Mouse (Mus musculus) spleen, postnatal 10 days (tissue): Measurements from ENCODE around the gene Uba52.
"Not testable (repeated sequence)": the region's sequence is repeated elsewhere in the genome, so short reads cannot be mapped to it uniquely, and the experiment has no call there.

Experiments used
- DNase-seq, 2 experiments: peaks; one replicate each; pipeline ENCODE4 v3.0.0; 2021 to 2022; ENCODE audit warnings: low spot score in 2 of 2

The Uba52 gene

DNA sequence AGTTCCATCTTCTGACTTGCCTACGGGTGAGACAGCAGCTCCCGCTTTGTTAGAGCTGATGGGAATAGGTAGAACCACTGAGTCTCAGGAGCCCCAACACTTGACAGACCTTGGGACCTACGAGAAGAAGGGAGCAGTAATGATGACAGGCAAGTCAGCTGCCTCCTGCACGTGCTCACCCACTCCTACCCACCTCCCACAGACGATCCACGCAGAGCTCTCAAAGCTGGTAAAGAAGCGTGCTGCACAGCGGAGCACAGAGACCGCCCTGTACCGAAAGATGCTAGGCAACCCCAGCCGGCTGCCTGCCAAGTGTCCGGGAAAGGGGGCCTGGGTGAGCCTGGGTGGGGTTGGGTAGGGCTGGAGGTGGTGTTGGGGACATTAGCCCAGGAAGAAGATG is 23.7 kb upstream of the Uba52 start:
- DNase-seq: no peak

DNA sequence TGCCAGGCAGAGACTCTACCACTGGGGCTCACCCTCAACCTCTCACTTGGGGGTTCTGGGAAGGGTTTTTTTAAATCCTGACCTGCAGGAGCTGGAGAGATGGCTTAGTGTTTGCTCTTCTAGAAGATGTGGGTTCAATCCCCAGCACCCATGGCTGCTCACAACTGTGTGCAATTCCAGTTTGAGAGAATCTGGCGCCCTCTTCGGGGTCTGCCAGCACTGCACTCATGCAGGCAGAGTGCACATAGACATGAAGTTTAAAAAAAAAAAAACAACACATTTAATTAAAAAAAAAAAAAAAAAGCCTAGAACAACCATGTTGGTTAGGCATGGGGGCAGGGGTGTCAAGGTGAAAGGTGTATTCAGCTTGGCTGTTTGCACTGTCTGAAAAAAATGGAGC is 19.7 kb upstream of the Uba52 start:
- DNase-seq: peak in 1 of 2 experiments; percentile 54

DNA sequence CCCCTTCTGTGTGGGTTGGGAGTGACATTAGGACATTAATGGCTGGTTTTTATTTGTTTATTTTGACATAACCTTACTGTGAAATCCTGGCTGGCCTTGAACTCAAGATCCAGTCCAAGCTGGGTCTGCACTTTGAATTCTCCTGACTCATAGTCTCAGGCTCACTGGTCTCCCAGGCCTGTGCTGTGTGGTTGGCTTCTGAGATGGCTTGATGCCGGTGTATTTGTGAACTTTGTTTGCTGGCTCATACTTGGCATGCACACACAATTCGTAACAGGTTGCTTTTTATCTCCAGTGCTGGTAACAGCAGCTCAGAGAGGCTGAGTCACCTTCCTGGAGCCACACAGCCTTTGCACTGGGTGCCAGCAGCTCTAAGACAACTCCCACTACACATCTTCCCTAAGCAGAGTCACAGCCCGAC is 19.1 kb upstream of the Uba52 start:
- DNase-seq: no peak

DNA sequence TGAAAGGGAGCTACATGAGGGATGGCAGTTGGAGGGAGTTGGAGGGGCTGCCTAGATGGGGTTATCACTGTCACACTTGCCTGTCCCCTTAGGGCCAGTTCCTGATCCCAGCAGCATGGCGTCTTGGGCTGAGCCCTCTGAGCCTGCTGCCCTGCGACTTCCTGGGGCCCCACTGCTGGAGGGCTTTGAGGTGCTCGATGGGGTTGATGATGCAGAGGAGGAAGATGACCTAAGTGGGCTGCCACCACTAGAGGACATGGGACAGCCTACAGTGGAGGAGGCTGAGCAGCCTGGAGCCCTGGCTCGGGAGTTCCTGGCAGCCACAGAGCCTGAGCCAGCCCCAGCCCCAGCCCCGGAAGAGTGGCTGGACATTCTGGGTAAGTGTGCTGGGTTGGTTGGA is 18.7 kb upstream of the Uba52 start:
- no peak for DNase-seq

DNA sequence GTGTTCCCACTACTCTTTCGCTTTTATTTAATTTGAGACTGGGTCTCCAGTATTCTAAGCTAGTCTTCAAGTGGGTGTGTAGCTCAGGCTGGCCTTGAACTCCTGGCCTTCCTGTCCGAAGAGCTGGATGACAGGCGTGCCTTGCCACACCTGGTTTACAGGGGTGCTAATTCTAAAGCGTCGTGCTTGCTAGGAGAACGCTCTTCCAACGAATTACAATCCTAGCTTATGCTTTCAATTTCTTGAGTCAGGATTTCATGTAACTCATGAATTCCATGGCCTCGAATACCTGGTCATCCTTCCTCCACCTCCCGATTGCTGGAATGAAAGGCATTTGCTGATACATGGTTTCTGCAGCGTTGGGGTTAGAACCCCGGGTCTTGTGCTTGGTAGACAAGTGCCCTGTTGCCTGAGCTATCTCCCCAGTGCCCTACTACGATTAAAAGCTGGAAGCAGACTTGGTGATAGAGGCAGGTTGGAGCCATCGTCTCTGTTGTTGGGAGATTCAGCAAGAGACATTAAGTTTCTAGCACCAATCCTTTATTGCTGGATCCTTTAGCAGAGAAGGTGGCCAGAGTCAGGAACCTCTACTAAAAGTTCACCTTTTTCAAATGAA is 17.7 kb upstream of the Uba52 start:
- no peak for DNase-seq

DNA sequence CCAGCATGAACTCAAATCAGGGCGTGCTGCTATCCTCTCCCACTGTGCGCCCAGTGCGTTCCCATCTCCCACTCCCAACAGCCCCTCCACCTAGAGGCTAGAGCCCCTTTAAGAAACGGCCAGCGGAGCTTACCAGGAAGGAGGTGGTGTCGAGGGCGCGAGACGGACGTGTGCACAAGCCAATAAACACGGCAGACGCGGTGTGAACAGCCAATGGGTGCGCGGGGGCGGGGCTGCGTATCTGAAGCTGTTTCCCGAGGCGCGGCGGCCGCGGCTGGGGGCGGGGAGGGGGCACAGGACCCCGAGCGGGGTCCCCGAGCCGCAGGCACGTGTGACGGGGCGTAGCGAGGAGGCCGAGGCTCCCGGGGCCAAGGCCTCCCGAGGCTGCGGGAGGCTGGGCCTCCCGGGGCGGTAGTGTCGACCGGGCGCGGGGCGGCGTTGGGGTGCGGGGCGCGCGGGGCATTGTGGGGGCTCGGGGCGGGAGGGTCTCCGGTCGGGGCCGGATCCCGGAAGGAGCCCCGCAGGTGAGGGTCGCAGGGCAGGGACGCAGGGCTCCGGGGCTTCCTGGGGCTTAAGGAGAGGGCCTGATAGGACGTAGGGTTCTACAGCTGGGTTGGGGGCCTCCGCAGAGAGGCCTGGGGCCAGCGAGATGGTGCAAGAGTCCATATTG is 17.0 kb upstream of the Uba52 start, which contains the start of the genes Fkbp8 and Kxd1:
Fkbp8 (plus strand) TSS at position 213 of the 670 bp plus-strand sequence.
Kxd1 (minus strand) TSS at position 445 of the 670 bp plus-strand sequence.
- DNase-seq: peak; percentile 98 to 100

DNA sequence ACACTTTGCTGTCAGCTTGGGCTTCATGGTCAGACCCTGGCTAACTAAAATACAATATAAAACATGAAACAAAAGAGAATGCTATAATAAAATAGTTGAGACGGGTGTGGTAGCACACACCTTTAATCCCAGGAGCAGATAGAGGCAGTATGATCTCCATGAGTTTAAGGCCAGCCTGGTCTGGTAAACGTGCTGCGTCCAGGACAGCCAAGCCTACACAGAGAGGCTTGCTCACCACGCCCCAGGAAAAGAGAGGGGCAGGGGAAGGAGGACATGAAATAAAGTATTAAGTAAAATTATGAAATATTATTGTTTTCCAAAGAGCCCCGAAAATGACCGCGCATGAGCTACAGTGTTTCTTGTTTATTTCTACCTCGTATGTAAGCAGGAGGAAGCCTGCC is 16.5 kb upstream of the Uba52 start:
- DNase-seq: peak in 1 of 2 experiments; percentile 59

DNA sequence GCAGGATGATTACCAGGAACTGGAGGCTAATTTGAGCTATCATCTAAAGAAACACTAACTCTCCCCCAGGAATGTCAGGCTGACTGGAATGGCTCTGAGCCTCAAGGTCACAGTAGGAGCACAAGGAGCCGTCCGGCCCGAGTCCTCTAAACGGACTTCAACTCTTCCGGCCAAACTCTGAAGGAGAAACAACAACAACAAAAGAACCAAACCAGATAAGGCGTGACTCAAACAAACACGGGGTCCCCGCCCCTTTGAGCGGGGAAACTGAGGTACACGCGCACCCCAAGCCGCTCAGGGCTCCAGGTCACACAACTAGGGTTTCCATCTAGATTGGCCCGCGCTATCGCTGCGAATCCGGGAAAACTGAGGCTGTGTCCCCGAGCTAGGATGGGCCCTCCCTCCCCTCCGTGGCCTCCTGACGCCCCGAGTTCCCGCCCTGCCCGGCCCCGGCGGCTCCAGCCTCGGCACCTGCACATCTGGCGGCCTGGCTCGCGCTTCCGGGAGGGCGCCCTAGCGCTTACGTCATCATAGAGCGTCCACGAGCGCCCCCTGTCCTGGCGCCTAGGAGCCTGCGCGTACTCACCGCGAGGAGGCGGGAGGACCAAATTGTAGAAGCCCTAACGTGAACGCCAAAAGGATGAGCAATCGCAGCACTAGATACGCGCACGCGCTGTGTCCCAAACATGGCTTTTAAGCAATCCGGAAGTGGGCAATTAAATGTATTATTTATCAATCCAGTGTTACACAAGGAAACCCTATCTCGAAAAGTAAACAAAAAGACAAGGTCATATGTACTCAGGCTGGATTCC is 12.2 kb upstream of the Uba52 start:
- peak; percentile 92 to 96 for DNase-seq

DNA sequence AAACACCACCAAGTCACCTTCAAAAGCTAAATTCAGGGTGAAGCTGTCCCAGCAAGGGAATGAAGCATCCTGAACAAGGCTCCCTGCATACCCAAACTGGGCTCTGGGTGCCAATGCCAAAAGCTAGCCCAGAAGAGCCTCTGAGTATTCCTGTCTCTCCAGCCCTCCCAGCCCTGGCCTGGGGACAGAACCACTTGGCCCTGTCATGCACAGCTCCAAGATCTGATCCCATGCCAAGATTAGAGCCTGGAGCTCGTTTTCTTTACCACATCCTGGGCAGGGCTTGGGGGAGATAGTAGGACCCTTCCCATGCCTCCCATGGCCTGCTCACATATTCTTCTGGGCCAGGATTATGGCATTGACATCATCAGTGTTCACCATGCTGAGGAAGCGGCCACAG is 9.0 kb upstream of the Uba52 start:
- no peak for DNase-seq

DNA sequence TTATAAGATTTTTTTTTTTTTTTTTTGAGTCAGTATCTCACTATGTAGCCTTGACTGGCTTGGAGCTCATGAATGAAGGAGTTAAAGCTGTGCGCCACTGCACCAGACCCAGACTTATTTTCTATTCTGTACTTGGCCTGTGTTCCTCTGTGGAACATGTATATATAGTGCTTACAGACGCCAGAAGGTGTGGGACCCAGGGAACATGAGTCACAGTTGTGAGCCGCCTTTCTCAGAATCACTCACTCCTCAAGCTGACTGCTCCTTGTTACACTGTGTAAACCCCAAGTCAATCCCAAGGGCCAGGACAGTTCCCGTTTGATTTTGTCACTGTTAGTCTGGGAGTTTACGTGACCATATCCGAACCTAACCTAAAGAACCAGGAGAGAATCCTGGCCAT is 8.4 kb upstream of the Uba52 start:
- no peak for DNase-seq

DNA sequence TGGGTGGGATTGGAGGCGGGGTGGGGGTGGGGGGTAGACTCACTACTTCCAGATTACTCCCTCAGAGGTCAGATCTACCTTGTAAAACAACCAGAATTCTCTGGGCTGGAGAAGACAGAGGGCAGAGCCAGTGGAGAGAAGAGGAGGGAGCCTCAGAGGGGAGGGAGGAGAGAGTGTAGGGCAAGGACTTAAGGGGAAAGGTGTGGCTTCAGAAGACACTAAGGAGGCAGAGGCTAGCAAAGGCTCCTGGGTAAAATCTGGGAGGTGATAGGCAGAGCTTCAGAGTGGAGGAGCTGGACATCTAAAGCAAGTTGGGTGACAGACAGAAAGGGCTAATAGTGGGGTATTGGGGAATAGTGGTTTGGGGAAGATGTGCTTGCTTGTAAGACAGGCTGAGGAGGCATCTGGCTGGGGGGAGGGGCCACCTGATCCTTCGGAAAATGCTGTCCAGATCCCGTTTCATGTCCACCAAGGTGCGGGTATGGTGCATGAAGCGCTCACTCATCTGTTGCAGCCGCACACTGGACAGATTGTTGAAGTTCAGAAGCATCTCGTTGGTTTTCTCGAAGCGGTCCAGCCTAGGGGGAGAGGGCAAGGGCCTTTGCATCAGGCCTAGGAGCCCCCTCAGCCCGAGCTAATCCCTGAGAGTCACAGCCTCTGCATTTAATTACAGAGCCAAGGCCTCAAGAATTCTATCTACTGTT is 7.5 kb upstream of the Uba52 start:
- DNase-seq: no peak

DNA sequence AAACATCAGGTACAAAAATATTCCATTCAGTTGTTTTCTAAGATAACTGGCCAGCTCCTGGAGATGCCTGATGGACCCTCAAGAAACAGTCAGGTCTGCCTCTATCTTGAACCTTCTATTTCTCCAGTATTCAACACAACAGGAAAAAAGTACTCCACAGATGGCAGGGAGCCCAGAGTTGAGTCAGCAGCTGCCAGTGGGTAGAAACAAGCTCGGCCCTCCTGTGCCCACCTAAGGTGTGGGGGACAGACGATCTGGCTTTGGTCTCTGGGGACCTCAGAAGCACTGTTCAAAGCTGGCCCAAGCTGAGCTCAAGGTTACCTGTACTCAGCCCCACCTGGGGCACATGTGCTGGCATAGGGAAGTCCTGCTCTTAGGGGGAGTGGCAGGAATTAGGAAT is 2.8 kb upstream of the Uba52 start:
- DNase-seq: no peak

DNA sequence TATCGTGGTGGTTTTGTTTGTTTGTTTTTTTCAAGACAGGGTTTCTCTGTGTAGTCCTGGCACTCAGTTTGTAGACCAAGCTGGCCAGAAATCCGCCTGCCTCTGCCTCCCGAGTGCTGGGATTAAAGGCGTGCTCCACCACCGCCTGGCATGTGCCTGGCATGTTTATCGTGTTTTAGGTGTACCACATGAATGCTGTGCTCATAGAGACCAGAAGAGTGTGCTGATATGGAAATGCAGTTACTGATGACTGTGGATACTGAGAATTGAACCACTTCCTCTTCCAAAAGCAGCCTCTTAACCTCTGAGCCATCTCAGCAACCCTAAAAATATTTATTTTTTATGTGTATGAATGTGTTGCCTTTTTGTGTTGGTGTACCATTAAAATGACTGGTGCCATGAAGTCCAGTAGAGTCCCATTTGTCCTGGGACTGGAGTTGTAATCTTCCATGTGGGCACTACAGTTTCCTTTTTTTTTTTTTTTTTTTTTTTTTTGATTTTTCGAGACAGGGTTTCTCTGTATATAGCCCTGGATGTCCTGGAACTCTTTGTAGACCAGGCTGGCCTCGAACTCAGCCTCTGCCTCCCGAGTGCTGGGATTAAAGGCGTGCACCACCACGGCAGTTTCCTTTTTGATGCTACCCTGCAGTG is 1.8 kb upstream of the Uba52 start:
- no peak for DNase-seq

DNA sequence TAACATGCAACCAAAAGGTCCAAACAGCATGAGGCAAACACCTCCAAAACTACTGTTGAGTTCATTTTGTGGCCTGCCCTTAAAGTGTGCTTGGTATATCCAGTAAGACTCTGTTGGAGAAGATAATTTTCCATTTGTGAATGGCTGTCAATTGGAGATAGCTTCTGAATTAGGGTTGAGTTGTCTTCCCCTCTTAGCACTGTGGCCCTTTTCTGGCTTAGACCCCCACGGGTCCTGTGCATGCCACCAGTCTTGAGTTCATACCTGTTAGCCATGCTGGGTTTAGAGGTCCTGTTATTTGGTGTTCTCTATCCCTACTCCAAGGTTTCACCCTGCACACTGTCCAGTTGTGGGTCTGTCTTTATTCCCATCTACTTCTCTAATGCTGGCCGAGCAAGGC is 1.2 kb upstream of the Uba52 start:
- DNase-seq: no peak

DNA sequence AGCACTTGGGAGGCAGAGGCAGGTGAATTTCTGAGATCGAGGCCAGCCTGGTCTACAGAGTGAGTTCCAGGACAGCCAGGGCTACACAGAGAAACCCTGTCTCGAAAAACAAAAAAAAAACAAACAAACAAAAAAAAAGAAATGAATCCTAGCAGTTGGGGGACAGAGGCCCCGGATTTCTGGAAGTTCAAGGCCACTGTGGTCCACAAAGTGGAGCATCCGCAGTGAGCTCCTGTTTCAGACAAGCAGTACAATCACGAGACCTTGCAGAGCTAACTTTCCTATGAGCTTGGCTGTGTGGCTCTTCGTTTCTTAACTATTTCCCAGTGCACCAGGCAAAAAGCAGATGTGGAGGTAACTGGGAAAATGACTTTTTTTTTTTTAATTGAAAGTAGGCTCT is 573 bp upstream of the Uba52 start:
- DNase-seq: not testable (repeated sequence)

DNA sequence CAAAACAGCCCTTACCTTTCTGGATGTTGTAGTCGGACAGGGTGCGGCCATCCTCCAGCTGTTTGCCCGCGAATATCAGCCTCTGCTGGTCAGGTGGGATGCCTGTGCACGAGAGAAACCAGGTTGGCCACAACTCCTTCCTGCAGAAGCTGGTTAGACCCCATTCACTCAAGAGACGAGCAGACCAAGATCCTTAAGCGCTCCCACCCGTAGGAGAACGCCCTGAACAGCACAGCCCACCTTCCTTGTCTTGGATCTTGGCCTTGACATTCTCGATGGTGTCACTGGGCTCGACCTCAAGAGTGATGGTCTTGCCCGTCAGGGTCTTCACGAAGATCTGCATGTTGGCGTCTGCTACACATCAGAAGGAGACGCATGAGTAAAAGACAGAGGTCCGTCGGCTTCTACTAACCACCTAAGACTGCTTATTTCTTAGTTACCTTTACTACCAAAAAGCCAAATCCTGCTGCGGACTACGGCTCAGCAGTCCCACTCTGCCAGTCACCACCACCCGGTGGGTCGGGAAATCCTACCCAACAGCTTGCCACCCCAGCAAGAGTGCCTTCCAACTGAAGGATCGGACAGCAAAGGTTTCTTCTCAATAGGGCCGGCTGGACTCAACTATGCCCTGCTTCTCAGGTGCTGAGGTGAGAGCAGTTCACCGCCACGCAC is 1.2 kb downstream of the Uba52 start:
- DNase-seq: no peak

DNA sequence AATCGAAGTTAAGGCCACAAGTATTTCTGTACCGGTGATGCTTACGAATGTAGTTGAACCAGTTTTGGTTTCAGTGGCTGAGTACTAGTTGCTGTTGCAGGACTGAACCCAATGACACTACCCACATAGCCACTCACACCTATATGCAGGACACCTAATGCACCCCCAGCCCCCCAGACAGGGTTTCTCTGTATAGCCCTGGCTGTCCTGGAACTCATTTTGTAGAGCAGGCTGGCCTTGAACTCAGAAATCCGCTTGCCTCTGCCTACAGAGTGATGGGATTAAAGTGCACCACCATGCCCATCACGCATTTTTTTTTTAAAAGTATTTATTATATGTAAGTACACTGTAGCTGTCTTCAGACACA is 3.6 kb downstream of the Uba52 start:
- DNase-seq: no peak

DNA sequence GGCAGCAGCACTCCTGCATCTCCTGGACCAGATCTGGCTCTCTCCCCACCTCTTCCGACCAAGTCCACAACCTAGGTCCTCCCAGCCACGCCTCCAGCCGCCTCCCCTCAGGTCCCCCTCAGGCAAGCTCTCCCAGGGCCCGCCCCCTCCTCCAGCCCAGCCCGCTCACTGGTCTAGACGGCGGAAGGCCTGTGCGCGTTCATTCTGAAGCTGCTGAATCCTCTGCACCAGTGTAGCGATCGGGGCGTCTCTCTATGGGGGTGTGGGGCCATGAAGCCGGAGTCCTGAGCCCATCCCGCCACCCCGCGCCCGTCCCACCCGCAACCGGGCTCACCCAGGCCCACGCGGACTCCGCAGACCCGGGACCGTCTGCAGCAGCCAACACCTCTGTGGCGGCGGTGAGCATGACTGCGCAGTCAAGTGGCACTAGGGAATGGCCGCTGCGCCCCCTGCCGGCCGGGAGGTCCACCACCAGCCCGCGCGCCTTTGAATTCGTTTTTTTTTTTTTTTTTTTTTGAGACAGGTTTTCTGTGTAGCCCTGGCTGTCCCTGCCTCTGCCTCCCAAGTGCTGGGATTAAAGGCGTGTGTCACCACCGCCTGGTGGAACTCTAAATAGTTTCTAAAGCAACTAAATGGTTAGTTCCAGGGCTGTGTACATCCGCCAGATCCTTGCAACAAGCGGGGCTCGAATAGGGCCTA is 4.1 kb downstream of the Uba52 start, which contains the start of gene Rex1bd:
Rex1bd (minus strand) TSS at position 425 of the 699 bp plus-strand sequence.
- DNase-seq: peak; percentile 97

DNA sequence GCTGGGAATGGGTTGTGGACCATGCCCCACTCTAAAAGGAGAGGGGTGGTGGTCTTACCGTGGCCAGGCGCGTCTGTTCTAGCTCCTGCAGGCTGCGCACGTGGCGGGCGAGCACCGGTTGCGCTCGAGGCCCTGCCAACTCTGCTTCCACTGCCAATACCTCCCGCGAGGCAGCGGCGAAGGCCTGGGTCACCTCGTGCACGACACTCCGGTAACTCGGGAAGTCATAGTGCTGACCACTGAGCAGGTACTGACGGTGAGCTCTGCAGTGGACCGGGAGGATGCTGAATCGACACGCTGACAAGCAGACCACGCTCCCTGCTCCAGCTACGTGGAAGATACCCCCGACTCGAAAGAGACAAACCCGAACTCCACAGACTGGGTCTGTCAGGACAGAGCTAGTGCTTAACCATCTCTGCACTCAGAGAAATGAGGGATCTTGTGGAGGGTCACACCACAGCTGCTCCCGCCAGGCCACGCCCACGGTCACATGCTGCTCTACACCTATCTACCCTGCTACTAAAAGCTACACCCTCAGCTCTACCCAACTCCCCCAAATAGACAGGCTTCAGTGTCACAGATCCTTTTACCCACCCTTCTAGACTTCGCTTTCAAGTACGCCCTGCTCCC is 4.8 kb downstream of the Uba52 start:
- peak in 1 of 2 experiments; percentile 37 for DNase-seq

DNA sequence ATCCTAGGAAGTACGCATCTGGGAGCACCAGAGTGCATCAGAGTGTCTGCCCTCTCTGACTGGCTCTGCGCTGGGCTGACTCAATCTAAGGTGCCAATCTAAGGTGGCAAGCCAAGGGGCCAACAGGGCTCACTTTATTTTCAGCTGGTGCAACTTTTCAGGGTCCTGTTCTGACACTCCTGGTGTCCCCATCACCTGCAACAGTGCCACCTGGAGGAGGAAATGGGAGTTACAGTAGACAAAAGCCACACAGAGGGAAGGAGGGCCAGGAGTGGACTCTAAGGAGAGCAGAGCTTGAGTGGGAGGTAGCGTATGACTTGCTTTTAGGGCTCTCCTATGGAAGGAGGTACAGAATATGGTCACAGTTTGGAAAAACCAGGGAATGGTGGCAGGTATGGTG is 5.8 kb downstream of the Uba52 start:
- peak; percentile 86 to 91 for DNase-seq
